In genomic region chr8:105750606-105751005, GRCm38 (mm10) we compare ENCODE assay signal across 9 mouse cellular contexts. TPM values are rescaled to one million over a fixed set of nuclear protein-coding genes. Genes with fewer than 3 reads are reported as not detected.
DNase-seq lines count a peak whose midpoint lies in the region; ATAC-seq and TF ChIP-seq lines count a peak whose summit lies in the region.
"Had no signal": no experiment of that assay in that cellular context is flagged by ENCODE, and none has a peak within 500 bp of the region (broad histone marks: within the 10 kb centered on the region; RNA-seq: fewer than 3 reads in every experiment).

No protein-coding gene starts in this region.

- ATAC-seq in hindbrain, embryonic 11.5 days (ENCODE audit: low FRiP score), result no peak
- ATAC-seq in stomach, embryonic 16.5 days (ENCODE audit: insufficient read depth, low FRiP score), result peak; percentile 53; the same call in 1 of the 2 replicates
- no peak for ATAC-seq in erythroblast, adult 5-6 weeks (replicated peaks; ENCODE audit: low FRiP score, poor library complexity, severe bottlenecking)

- H3K36me3 ChIP-seq in hindbrain, embryonic 11.5 days (ENCODE audit: control insufficient read depth, insufficient read depth, low read length), result no peaks in the 10 kb centered on the region
- H3K36me3 ChIP-seq in stomach, embryonic 16.5 days (ENCODE audit: control insufficient read depth, insufficient read depth, low read length), result no peaks in the 10 kb centered on the region

- no peaks in the 10 kb centered on the region for H3K27me3 ChIP-seq in cerebellum, adult 2 months (ENCODE audit: control insufficient read depth, insufficient read depth, low read length)
- H3K27me3 ChIP-seq in hindbrain, embryonic 11.5 days (ENCODE audit: control insufficient read depth, insufficient read depth, low read length), result no peaks in the 10 kb centered on the region
- no peaks in the 10 kb centered on the region for H3K27me3 ChIP-seq in stomach, embryonic 16.5 days (ENCODE audit: control insufficient read depth, insufficient read depth, low read length)

- no peak overlapping the region for H3K9ac ChIP-seq in hindbrain, embryonic 11.5 days (ENCODE audit: low read depth, low read length)
- no peak overlapping the region for H3K9ac ChIP-seq in stomach, embryonic 16.5 days (ENCODE audit: low read length)

- DNase-seq in adrenal gland, adult (ENCODE audit: inconsistent age in 2 of 2, low spot score in 1 of 2), result peak; percentile 88 to 93
- peak; percentile 60 to 72 for DNase-seq in cerebellum, adult 2 months
- DNase-seq in forelimb bud, embryonic 11.5 days (ENCODE audit: low read depth, low spot score), result peak; percentile 13
- peak; percentile 25 for DNase-seq in hindbrain, embryonic 11.5 days (ENCODE audit: low spot score)
- DNase-seq in layer of hippocampus, adult 9-11 months, result peak; percentile 44
- peak; percentile 95 for DNase-seq in lung, postnatal 36 days

- no peaks in the 10 kb centered on the region for H3K9me3 ChIP-seq in hindbrain, embryonic 11.5 days (ENCODE audit: control insufficient read depth, low read length)
- no peaks in the 10 kb centered on the region for H3K9me3 ChIP-seq in stomach, embryonic 16.5 days (replicated peaks; ENCODE audit: control insufficient read depth, low read length)

- no peak overlapping the region for H3K27ac ChIP-seq in cerebellum, adult 2 months (ENCODE audit: insufficient read depth, low read length)
- no peak overlapping the region for H3K27ac ChIP-seq in hindbrain, embryonic 11.5 days (ENCODE audit: low read depth, low read length)
- H3K27ac ChIP-seq in stomach, embryonic 16.5 days (ENCODE audit: low read length), result peak overlapping the region; percentile 67

- no peak overlapping the region; the same call in 1 of the 2 replicates for H3K4me2 ChIP-seq in hindbrain, embryonic 11.5 days (replicated peaks; ENCODE audit: low read depth, low read length)
- H3K4me2 ChIP-seq in stomach, embryonic 16.5 days (ENCODE audit: low read depth, low read length), result peak overlapping the region; percentile 23; the same call in 1 of the 2 replicates

- peaks cover 20% of the 10 kb centered on the region for H3K4me1 ChIP-seq in cerebellum, adult 2 months (ENCODE audit: control insufficient read depth, insufficient read depth, low read length)
- no peaks in the 10 kb centered on the region for H3K4me1 ChIP-seq in hindbrain, embryonic 11.5 days (replicated peaks; ENCODE audit: control insufficient read depth, insufficient read depth, low read length)
- H3K4me1 ChIP-seq in stomach, embryonic 16.5 days (ENCODE audit: control insufficient read depth, insufficient read depth, low read length), result peaks cover 17% of the 10 kb centered on the region

- no peak for TF ChIP-seq POLR2A in cerebellum, adult 2 months (IDR thresholded peaks at IDR 0.05; ENCODE audit: borderline replicate concordance, insufficient read depth, low read length)

- TF ChIP-seq CTCF in cerebellum, adult 2 months (IDR thresholded peaks at IDR 0.05; ENCODE audit: borderline replicate concordance, insufficient read depth, low read depth, low read length), result no peak

- WGBS in cerebellum, adult 2 months, result 7% methylated on average over 11 of the region's 11 CpGs
- WGBS in hindbrain, embryonic 11.5 days, result 17% methylated on average over 11 of the region's 11 CpGs
- WGBS in stomach, embryonic 16.5 days, result 16% methylated on average over 11 of the region's 11 CpGs

- no peak overlapping the region for H3K4me3 ChIP-seq in cerebellum, adult 2 months (replicated peaks; ENCODE audit: insufficient read depth, low read depth, low read length)
- H3K4me3 ChIP-seq in hindbrain, embryonic 11.5 days (ENCODE audit: low read depth, low read length), result no peak overlapping the region
- H3K4me3 ChIP-seq in stomach, embryonic 16.5 days (replicated peaks; ENCODE audit: low read length), result 0 out of 2 replicates have a peak overlapping the region, but pooled peaks have one; percentile 4
- H3K4me3 ChIP-seq: erythroblast, embryonic 14.5 days had no signal

RNA-seq across cellular contexts. Expression of gene Gfod2, which starts 7.9 kb away (rescaled TPM):
- 20.7 and 21.4 TPM in 2 replicates for polyA plus RNA-seq in cerebellum, adult 2 months (2012; rRNA removed)
- 38.3 and 41.6 TPM in 2 replicates for polyA plus RNA-seq in hindbrain, embryonic 11.5 days (2014; fragmentation: Nextera tagmentation; extraction: Ambion mirVana)
- polyA plus RNA-seq in stomach, embryonic 16.5 days (2015; fragmentation: Nextera tagmentation; extraction: Ambion mirVana), result 18.1 and 24.7 TPM in 2 replicates
- total RNA-seq in erythroblast, adult 5-6 weeks (2015; ENCODE audit: low replicate concordance), result 0.21 and 0.38 TPM in 2 replicates
- 0.51 TPM in 1 of 2 replicates, not detected in the other for total RNA-seq in erythroblast, adult 5-6 weeks (2017; ENCODE audit: low replicate concordance)

RNA-seq across cellular contexts. Expression of gene Enkd1, which starts 42.6 kb away (rescaled TPM):
- polyA plus RNA-seq in cerebellum, adult 2 months (2012; rRNA removed), result 15.3 and 17.4 TPM in 2 replicates
- 26.4 and 27.9 TPM in 2 replicates for polyA plus RNA-seq in hindbrain, embryonic 11.5 days (2014; fragmentation: Nextera tagmentation; extraction: Ambion mirVana)
- polyA plus RNA-seq in stomach, embryonic 16.5 days (2015; fragmentation: Nextera tagmentation; extraction: Ambion mirVana), result 13.8 and 14.9 TPM in 2 replicates
- 2.1 and 2.5 TPM in 2 replicates for total RNA-seq in erythroblast, adult 5-6 weeks (2015; ENCODE audit: low replicate concordance)
- total RNA-seq in erythroblast, adult 5-6 weeks (2017; ENCODE audit: low replicate concordance), result 2.7 and 7.0 TPM in 2 replicates

RNA-seq across cellular contexts. Expression of gene 4933405L10Rik, which starts 43.2 kb away (rescaled TPM):
- polyA plus RNA-seq in cerebellum, adult 2 months (2012; rRNA removed), result 0.51 TPM in 2 replicates
- polyA plus RNA-seq in hindbrain, embryonic 11.5 days (2014; fragmentation: Nextera tagmentation; extraction: Ambion mirVana), result 0.31 TPM in 1 of 2 replicates, not detected in the other
- not detected in 2 replicates for polyA plus RNA-seq in stomach, embryonic 16.5 days (2015; fragmentation: Nextera tagmentation; extraction: Ambion mirVana)
- not detected in 2 replicates for total RNA-seq in erythroblast, adult 5-6 weeks (2015; ENCODE audit: low replicate concordance)
- total RNA-seq in erythroblast, adult 5-6 weeks (2017; ENCODE audit: low replicate concordance), result not detected in 2 replicates
- polyA plus RNA-seq: erythroblast, embryonic 14.5 days had no signal

RNA-seq across cellular contexts. Expression of gene Pard6a, which starts 49.7 kb away (rescaled TPM):
- polyA plus RNA-seq in cerebellum, adult 2 months (2012; rRNA removed), result 128 and 137 TPM in 2 replicates
- 25.9 and 26.8 TPM in 2 replicates for polyA plus RNA-seq in hindbrain, embryonic 11.5 days (2014; fragmentation: Nextera tagmentation; extraction: Ambion mirVana)
- 13.2 and 16.5 TPM in 2 replicates for polyA plus RNA-seq in stomach, embryonic 16.5 days (2015; fragmentation: Nextera tagmentation; extraction: Ambion mirVana)
- total RNA-seq in erythroblast, adult 5-6 weeks (2015; ENCODE audit: low replicate concordance), result 2.1 TPM in 1 of 2 replicates, not detected in the other
- total RNA-seq in erythroblast, adult 5-6 weeks (2017; ENCODE audit: low replicate concordance), result 0.56 and 1.5 TPM in 2 replicates

RNA-seq across cellular contexts. Expression of gene Acd, which starts 49.7 kb away (rescaled TPM):
- 56.3 and 56.8 TPM in 2 replicates for polyA plus RNA-seq in cerebellum, adult 2 months (2012; rRNA removed)
- 70.0 and 74.1 TPM in 2 replicates for polyA plus RNA-seq in hindbrain, embryonic 11.5 days (2014; fragmentation: Nextera tagmentation; extraction: Ambion mirVana)
- polyA plus RNA-seq in stomach, embryonic 16.5 days (2015; fragmentation: Nextera tagmentation; extraction: Ambion mirVana), result 47.9 and 54.0 TPM in 2 replicates
- 7.1 and 12.5 TPM in 2 replicates for total RNA-seq in erythroblast, adult 5-6 weeks (2015; ENCODE audit: low replicate concordance)
- total RNA-seq in erythroblast, adult 5-6 weeks (2017; ENCODE audit: low replicate concordance), result 1.7 and 7.8 TPM in 2 replicates

Comparison
In these comparisons a context has a peak if more than half of its experiments do, and no peak if none do; other contexts are left out.
1. DNase-seq: peak in every context shown above with its lines; median percentile 95 in lung, postnatal 36 days; 90 in adrenal gland, adult; 66 in cerebellum, adult 2 months; 44 in layer of hippocampus, adult 9-11 months; 25 in hindbrain, embryonic 11.5 days; 13 in forelimb bud, embryonic 11.5 days.